Mouse (Mus musculus) erythroblast, embryonic 14.5 days (primary cell): ENCODE results near the gene Akap6. TPM values are rescaled to one million over a fixed set of nuclear protein-coding genes. Genes with fewer than 3 reads are reported as not detected.

ENCODE experiments used
- H3K27me3 ChIP-seq: 2 replicates; pipeline ENCODE4 v1.6.1; 2012; ENCODE audit warnings: inconsistent platforms; ENCODE audit not compliant: control insufficient read depth
- H3K36me3 ChIP-seq: 2 replicates; pipeline ENCODE4 v1.6.1; 2012; ENCODE audit warnings: mild to moderate bottlenecking, inconsistent platforms; ENCODE audit not compliant: control insufficient read depth
- H3K4me1 ChIP-seq: 2 replicates; pipeline ENCODE4 v1.6.1; 2012; ENCODE audit warnings: inconsistent platforms; ENCODE audit not compliant: control insufficient read depth
- H3K4me3 ChIP-seq: replicated peaks from 2 replicates; pipeline ENCODE3; 2012; ENCODE audit warnings: moderate library complexity, mild to moderate bottlenecking, inconsistent platforms
- H3K9me3 ChIP-seq: 2 replicates; pipeline ENCODE4 v1.6.1; 2012; ENCODE audit warnings: low read length, inconsistent platforms, mixed read lengths; ENCODE audit not compliant: control insufficient read depth
- GATA1 ChIP-seq: IDR thresholded peaks from 2 replicates; pipeline ENCODE4 v1.6.1; 2012; ENCODE audit warnings: low read length, inconsistent platforms, mixed read lengths
- TAL1 ChIP-seq: IDR thresholded peaks from 3 replicates; pipeline ENCODE4 v1.6.1; 2012; ENCODE audit warnings: low read length, inconsistent platforms, mixed read lengths
- polyA plus RNA-seq: library from polyadenylated mRNA; stranded (reverse); fragments of >175 nt; gene quantifications from 2 replicates; pipeline ENCODE4 v1.2.3, GENCODE M21; 2012

Akap6 gene
- polyA plus RNA-seq, 1 experiment = not detected

DNA sequence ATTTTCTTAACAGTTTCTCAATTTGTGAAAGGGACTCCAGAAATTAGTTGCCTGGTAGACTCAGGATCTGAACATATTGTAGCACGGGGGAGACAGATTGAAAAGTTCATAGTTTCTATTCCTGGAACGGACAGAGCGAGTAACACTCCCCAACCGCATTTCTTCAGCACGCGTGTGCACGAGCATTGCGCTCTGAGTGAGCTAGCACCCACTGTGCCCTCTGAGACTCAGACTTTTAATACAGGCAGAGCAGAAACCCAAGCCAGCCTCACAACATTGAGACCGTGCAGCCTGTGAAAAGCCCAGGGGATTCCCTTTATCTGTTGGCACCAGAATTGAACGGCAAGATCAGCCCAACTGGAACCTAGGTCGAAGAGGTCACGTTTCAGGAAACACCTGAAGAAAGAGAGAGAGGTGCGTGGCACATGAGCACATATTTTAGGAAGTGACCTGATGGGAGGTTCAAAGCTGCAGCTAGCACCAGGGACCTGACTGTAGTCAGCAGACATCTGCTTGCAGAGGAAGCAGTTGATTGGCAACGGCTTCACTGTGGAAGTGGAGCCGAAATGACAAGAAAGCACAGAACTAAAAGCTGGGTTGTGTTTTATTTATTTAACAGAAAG is 240.3 kb downstream of the Akap6 start:
- TF ChIP-seq GATA1 (no peak), TAL1 (no peak)
- Histone ChIP-seq H3K36me3 (no peaks in the 10 kb centered on the region), H3K4me1 (no peaks in the 10 kb centered on the region), H3K4me3 (no peak overlapping the region), H3K27me3 (no peaks in the 10 kb centered on the region), H3K9me3 (0 out of 2 replicates have a peak, but pooled peaks cover 4% of the 10 kb centered on the region)

DNA sequence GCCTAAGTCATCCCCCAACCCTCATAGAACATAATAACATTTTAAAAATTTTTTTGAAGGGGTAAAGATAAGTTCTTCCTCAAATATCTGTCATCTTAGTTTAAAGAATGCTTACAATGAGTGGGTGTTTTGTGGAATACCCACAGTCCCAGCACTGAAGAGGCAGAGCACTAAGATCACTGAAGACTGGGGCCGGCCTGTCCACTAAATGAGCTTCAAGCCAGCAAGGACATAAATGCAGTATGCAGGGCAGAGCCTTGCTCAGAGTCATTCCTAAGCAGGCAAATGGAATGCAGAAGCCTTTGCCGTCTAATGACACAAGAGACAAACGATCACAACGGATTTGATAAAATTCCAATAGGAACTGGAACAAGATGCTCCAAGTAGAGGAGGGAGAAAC is 242.8 kb downstream of the Akap6 start:
- no peaks in the 10 kb centered on the region for H3K4me1 ChIP-seq
- no peaks in the 10 kb centered on the region; the same call in 1 of the 2 replicates for H3K9me3 ChIP-seq
- TF ChIP-seq TAL1 (no peak), GATA1 (no peak)
- no peaks in the 10 kb centered on the region for H3K27me3 ChIP-seq
- H3K36me3 ChIP-seq = no peaks in the 10 kb centered on the region
- H3K4me3 ChIP-seq = no peak overlapping the region

DNA sequence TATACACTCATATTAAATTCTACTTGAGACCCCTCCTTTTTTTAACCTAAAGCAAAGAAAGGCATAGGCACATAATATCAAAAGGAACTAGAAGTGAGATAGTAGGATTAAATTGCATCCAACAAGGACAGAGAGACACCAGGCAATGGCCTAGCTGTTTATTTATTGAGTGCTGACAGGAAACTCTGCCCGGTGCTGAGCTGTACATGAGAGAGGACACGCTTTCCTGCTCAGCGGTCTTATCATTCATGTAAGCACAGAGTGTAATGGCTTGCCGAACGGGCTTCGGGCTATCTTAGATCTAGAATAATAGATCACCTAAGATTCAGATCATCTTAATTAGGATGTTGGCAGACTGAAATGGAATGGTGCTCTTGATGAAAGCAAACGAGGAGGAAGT is 245.1 kb downstream of the Akap6 start:
- Histone ChIP-seq H3K4me3 (no peak overlapping the region), H3K9me3 (no peaks in the 10 kb centered on the region; the same call in 1 of the 2 replicates), H3K36me3 (no peaks in the 10 kb centered on the region), H3K4me1 (no peaks in the 10 kb centered on the region), H3K27me3 (no peaks in the 10 kb centered on the region)
- TF ChIP-seq TAL1 (no peak), GATA1 (no peak)

DNA sequence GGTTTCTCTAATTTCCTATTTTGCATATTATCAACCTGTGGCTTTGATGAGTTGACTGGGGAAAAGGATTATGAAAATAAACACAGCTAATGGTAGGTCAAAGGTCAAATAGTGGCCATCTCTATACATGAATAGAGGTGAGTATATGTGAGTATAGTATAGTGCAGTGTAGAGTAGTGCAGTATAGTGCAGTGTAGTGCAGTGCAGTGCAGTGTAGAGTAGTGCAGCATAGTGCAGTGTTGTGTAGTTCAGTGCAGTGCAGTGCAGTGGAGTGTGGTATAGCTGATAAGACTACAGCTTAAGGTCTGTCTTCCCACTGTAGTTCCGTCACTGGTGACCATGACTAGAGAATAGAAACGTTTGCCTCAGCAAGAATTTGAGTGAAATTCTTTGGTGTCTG is 245.8 kb downstream of the Akap6 start:
- H3K4me3 ChIP-seq = no peak overlapping the region
- no peak for TF ChIP-seq TAL1
- TF ChIP-seq GATA1 = no peak
- H3K27me3 ChIP-seq = no peaks in the 10 kb centered on the region

DNA sequence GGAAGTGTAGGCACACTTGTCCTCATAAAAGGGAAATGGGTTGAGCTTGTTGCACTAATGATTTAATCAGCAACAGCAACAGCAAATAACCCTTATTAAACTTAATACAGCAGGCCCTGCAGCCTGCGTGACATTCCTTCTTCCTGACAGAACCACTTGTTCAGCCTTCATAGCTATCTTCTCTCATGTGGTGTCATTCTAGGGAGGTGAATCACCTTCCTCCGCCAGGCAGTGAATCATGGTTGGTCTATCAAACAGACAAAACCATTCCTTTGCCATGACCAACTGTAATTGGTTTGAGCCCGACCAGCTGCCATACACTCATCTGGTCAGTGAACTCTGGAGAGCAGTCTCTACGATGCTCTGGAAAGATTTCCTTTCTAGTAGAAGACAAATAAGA is 251.5 kb downstream of the Akap6 start:
- no peaks in the 10 kb centered on the region for H3K4me1 ChIP-seq
- no peaks in the 10 kb centered on the region; the same call in 1 of the 2 replicates for H3K9me3 ChIP-seq
- H3K4me3 ChIP-seq = no peak overlapping the region
- TF ChIP-seq GATA1 = no peak
- no peak for TF ChIP-seq TAL1
- H3K27me3 ChIP-seq = no peaks in the 10 kb centered on the region
- no peaks in the 10 kb centered on the region for H3K36me3 ChIP-seq

More for the DNA sequence above, 245.8 kb downstream of the Akap6 start:
- H3K9me3 ChIP-seq = no peaks in the 10 kb centered on the region; the same call in 1 of the 2 replicates
- H3K4me1 ChIP-seq = no peaks in the 10 kb centered on the region
- no peaks in the 10 kb centered on the region for H3K36me3 ChIP-seq

DNA sequence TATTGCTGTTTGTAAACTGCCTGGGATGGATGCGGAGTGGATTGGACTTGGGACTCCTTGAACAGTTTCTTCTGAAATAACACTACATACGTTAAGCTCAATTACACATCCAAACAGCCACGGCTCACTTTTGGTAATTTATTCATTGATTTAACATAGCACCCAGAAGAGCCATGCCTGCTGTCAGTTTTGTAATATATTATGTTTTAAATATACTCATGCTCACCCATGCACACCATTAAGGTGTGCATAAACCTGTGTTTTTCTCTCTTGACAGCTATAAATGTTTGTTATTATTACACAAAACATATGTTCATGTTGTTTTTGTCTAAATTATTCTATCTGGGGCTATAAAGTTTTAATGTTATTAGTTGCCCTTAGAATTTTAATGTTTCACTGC is 258.4 kb downstream of the Akap6 start:
- Histone ChIP-seq H3K4me1 (no peaks in the 10 kb centered on the region), H3K9me3 (no peaks in the 10 kb centered on the region), H3K36me3 (no peaks in the 10 kb centered on the region), H3K27me3 (no peaks in the 10 kb centered on the region), H3K4me3 (no peak overlapping the region)
- TF ChIP-seq GATA1 (no peak), TAL1 (no peak)

DNA sequence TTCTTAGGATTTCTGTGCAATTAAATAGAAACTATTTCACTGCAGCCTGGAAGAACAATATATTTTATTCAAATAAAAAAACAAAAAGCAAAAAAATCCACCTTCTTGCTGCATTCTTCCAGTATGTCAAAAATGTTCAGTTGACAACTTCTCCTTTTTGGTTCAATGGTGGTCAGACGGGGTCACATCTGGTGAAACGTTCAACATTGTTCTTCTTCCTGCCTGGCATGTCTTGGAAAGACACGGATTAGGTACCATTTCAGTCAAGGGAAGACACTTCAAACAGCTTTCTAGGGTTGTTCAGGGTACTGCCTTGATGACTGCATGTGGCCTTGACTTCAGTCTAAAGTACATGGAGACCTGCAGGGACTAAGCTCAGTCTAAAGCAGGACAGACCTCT is 258.8 kb downstream of the Akap6 start:
- H3K36me3 ChIP-seq = no peaks in the 10 kb centered on the region
- no peaks in the 10 kb centered on the region for H3K27me3 ChIP-seq
- H3K4me3 ChIP-seq = no peak overlapping the region
- no peaks in the 10 kb centered on the region for H3K9me3 ChIP-seq
- H3K4me1 ChIP-seq = no peaks in the 10 kb centered on the region
- no peak for TF ChIP-seq GATA1
- TF ChIP-seq TAL1 = no peak

DNA sequence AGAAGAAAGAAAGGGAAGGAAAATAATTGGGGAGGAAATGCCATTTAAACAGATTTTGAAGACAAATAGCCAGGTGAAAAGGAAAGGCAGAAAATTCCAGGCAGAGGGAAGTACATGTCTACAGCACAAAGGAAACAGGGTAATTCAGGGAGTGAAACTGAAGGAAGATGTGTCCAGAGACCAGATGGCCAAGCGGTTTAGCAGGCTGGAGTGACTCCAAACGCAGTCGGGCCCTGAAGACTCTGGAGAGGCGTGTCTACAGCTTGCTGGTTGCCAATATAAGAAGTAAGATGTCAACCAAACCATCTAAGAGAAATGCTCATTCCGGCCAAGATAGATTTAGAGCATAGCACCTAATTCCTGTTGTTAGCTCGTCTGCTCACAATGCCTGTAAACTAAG is 292.6 kb downstream of the Akap6 start:
- Histone ChIP-seq H3K4me1 (no peaks in the 10 kb centered on the region), H3K36me3 (no peaks in the 10 kb centered on the region), H3K27me3 (no peaks in the 10 kb centered on the region), H3K4me3 (no peak overlapping the region), H3K9me3 (no peaks in the 10 kb centered on the region)
- no peak for TF ChIP-seq GATA1
- no peak for TF ChIP-seq TAL1

DNA sequence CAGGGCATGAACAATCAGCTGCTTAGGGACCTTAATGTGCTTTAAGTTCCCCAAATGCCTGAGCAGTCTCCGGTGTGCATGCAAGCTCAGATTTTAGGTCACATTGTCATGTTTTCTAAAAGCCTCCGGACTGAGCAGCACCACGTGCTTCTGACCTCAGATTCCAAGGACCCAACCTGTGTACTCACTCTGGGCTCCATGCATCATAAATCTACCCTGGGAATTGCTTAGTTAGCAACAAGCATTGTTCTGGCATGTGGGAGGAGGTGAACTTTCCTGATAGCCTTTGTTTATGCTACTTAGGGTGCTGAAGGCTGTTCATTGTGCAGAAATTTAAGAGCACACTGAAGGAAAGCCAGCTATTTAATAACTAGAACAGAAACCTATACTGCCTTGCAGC is 313.2 kb downstream of the Akap6 start:
- TF ChIP-seq GATA1 (no peak), TAL1 (no peak)
- Histone ChIP-seq H3K4me3 (no peak overlapping the region), H3K36me3 (no peaks in the 10 kb centered on the region)

DNA sequence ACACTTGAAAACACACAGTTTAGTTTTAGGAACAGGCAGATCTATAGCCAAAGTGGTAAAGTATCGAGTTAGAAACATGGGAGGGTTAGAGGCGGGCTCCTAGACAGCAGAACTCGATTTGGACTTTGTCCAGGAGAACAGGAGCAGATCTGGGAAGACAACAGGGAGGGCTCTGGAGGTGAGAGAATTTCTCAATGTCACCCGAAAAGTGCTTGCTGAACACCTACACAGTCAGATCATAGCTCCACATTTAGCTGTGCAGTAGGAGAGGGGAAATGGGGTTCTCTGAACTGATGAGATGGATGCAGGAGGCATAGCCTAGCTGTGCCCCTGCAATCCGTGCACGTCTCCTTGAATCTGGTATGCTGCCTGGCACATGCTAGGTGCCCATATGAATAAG is 315.4 kb downstream of the Akap6 start:
- TF ChIP-seq GATA1 (no peak), TAL1 (no peak)
- Histone ChIP-seq H3K9me3 (no peaks in the 10 kb centered on the region), H3K4me1 (no peaks in the 10 kb centered on the region), H3K27me3 (no peaks in the 10 kb centered on the region), H3K4me3 (no peak overlapping the region), H3K36me3 (no peaks in the 10 kb centered on the region)

More for the DNA sequence above, 313.2 kb downstream of the Akap6 start:
- H3K27me3 ChIP-seq = no peaks in the 10 kb centered on the region
- no peaks in the 10 kb centered on the region for H3K4me1 ChIP-seq
- no peaks in the 10 kb centered on the region for H3K9me3 ChIP-seq
